Mouse (Mus musculus) intestine, postnatal 0 days (tissue): ENCODE measurements around the gene Atp1a1. TPM values are rescaled to one million over a fixed set of nuclear protein-coding genes. Genes with fewer than 3 reads are reported as not detected.

ENCODE experiments used
- ATAC-seq: fragments of 200-750 bp; cut with Nextera tagmentation; 2 replicates; pipeline ENCODE4 v1.8.0; 2017; ENCODE audit warnings: mild to moderate bottlenecking, moderate TSS enrichment, moderate library complexity
- H3K27ac ChIP-seq: fragments of 300-500 bp; sonication (generic); 2 replicates; pipeline ENCODE4 v1.5.1; 2014; ENCODE audit warnings: mild to moderate bottlenecking, low read depth, low read length, moderate library complexity
- H3K27me3 ChIP-seq: fragments of 300-500 bp; sonication (generic); replicated peaks from 2 replicates; pipeline ENCODE4 v1.6.1; 2014; ENCODE audit warnings: low read length, mixed read lengths; ENCODE audit not compliant: control insufficient read depth, insufficient read depth
- H3K36me3 ChIP-seq: fragments of 300-500 bp; sonication (generic); 2 replicates; pipeline ENCODE4 v1.6.1; 2014; ENCODE audit warnings: mild to moderate bottlenecking, moderate library complexity; ENCODE audit not compliant: control insufficient read depth, insufficient read depth
- H3K4me1 ChIP-seq: fragments of 300-500 bp; sonication (generic); replicated peaks from 2 replicates; pipeline ENCODE4 v1.6.1; 2014; ENCODE audit warnings: antibody characterized with exemption, low read length, mixed read lengths; ENCODE audit not compliant: control insufficient read depth, insufficient read depth
- H3K4me2 ChIP-seq: fragments of 300-500 bp; sonication (generic); replicated peaks from 2 replicates; pipeline ENCODE4 v1.6.1; 2014; ENCODE audit warnings: low read depth, mild to moderate bottlenecking, moderate library complexity
- H3K4me3 ChIP-seq: fragments of 300-500 bp; sonication (generic); 2 replicates; pipeline ENCODE4 v1.5.1; 2014; ENCODE audit warnings: low read depth, low read length
- H3K9ac ChIP-seq: fragments of 300-500 bp; sonication (generic); 2 replicates; pipeline ENCODE4 v1.6.1; 2014; ENCODE audit warnings: mild to moderate bottlenecking, low read depth, low read length
- H3K9me3 ChIP-seq: fragments of 300-500 bp; sonication (generic); 2 replicates; pipeline ENCODE4 v1.6.1; 2016; ENCODE audit warnings: mixed run types; ENCODE audit not compliant: control insufficient read depth
- CTCF ChIP-seq: sonication (generic); IDR thresholded peaks from 2 replicates; pipeline ENCODE4 v1.5.1; 2016; ENCODE audit warnings: low read depth, mild to moderate bottlenecking, control low read depth, antibody characterized with exemption, moderate library complexity
- WGBS: fragments of 180-500 bp; shearing (Covaris S2); extraction: QIAGEN DNeasy Blood & Tissue Kit; methylation state at CpG from one replicate; pipeline ENCODE4 v1.1.7; 2014; 5-methylcytosine and 5-hydroxymethylcytosine counted together
- polyA plus RNA-seq: library from polyadenylated mRNA; unstranded; fragments of >200 nt; fragmentation: Nextera tagmentation; extraction: Ambion mirVana; gene quantifications from 2 replicates; pipeline ENCODE4 v1.2.1, GENCODE M21; 2015

The Atp1a1 gene
- polyA plus RNA-seq, 1 experiment from 2014 or later, result 318 TPM

DNA sequence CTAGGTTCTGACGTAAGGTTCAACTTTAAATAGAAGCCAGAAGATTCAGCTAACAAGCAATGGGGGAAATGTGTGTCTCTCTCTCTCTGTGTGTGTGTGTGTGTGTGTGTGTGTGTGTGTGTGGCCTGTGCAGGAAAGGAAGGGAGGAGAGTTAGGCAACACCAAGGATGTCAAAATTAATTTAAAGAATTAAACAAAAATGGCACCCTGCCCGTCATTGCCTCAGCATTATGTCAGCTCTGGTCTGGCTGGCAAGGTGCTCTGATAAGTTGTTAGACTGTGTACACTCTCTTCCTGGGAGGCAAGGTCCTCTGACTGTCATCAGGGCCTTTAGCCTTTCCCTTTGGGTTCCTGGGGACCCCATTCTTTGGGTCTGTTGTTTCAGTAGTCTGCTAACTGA lies 47.8 kb downstream of the Atp1a1 start:
- Histone ChIP-seq H3K4me2 (no peak overlapping the region), H3K9ac (no peak overlapping the region), H3K27ac (no peak overlapping the region), H3K4me3 (no peak overlapping the region), H3K36me3 (no peaks in the 10 kb centered on the region), H3K9me3 (no peaks in the 10 kb centered on the region), H3K4me1 (0 out of 2 replicates have a peak, but pooled peaks cover 7% of the 10 kb centered on the region), H3K27me3 (no peaks in the 10 kb centered on the region)
- TF ChIP-seq CTCF, result no peak
- 70% methylated on average over 2 of the region's 2 CpGs for WGBS
- no peak for ATAC-seq

DNA sequence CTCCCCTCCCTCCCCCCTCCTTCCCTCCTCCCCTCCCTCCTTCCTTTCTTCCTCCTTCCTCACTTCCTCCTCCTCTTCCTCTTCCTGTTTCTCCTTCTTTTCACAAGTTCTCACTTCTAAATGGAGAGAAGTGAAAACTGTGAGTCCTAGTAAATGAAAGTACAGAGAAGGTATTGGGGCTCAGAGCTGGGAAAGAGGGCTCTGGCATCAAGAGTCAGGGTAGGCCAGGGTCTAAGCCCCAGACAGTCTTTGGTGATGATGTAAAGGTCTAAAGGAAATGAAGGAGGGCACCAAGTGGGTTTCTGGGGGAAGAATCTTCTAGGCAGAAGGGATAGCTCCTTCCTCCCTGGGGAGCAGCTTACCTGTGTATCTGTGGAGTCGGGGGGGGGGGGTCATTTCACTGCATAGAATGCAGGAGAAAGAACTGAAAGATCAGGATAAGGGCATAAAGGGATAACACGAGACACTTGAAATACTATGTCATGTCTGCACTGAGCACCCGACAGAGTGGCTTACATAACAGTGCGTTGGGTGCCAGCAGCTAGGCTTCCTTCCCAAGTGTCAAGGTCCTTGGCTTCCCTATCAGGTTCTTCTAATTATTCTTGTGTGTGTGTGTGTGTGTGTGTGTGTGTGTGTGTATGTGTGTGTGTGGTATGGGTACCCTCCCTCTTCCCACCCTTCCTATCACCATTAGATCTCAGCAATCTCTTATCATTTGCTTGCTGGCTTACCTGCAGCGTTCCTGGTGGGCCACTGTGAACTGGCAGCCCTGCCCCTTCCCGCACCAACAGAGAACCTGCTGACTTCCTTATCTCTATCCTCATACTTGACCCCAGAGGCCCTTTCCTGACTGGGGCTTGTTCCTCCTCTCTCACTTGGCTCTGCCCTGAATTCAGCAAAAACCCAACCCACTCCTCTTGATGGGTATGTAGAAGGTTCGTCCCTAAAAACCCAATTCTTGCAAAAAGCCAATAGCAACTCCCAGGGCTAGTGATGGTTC lies 51.6 kb downstream of the Atp1a1 start:
- 47% methylated on average over 7 of the region's 7 CpGs for WGBS
- peak; percentile 49 for ATAC-seq
- Histone ChIP-seq H3K9ac (no peak overlapping the region), H3K27me3 (no peaks in the 10 kb centered on the region), H3K4me2 (no peak overlapping the region), H3K4me3 (no peak overlapping the region), H3K4me1 (peaks cover 11% of the 10 kb centered on the region; the same call in 1 of the 2 replicates), H3K9me3 (no peaks in the 10 kb centered on the region), H3K36me3 (no peaks in the 10 kb centered on the region), H3K27ac (no peak overlapping the region)
- TF ChIP-seq CTCF, result peak; percentile 6; the same call in 1 of the 2 replicates

DNA sequence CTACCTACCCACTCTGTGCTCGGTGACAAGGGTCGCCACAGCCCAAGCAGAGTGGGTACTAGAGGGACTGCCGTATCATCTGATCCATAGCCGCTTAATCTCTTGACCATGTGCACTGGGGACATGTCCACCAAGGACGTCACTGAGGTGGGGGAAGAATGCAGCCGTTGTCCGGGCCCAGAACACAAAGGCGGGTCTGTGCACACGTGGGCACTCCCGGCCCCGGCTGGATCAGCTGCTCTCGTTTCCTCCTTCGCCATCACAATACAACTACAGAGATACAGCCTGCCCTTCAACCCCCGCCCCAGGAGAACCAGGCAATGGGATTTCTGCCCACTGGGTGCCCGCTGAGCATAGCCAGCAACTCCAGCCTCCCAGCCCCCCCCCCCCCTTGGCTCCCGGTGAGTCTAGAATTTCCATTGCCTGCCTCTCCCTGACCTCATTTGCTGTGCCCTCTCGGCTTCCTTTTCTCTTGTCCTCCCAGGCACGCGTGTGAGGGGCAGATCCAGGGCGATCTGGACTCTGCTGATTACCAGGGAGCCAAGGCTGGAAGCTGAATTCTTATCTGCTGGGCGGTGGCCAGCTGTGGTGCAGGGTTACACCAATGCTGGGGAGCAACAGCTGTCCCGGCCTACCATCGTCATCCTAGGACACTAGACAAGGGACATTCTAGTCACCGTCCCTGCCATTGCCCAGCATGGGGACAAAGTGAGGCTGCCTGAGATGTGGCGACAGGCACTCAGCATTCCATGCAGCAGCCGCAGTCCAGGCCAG lies 52.8 kb downstream of the Atp1a1 start:
- Histone ChIP-seq H3K36me3 (no peaks in the 10 kb centered on the region), H3K27ac (no peak overlapping the region), H3K9me3 (no peaks in the 10 kb centered on the region), H3K4me3 (no peak overlapping the region), H3K4me2 (peak overlapping the region; percentile 44; the same call in 1 of the 2 replicates), H3K27me3 (no peaks in the 10 kb centered on the region), H3K4me1 (peaks cover 11% of the 10 kb centered on the region; the same call in 1 of the 2 replicates), H3K9ac (no peak overlapping the region)
- 51% methylated on average over 26 of the region's 26 CpGs for WGBS
- peak; percentile 71 for ATAC-seq
- no peak for TF ChIP-seq CTCF

DNA sequence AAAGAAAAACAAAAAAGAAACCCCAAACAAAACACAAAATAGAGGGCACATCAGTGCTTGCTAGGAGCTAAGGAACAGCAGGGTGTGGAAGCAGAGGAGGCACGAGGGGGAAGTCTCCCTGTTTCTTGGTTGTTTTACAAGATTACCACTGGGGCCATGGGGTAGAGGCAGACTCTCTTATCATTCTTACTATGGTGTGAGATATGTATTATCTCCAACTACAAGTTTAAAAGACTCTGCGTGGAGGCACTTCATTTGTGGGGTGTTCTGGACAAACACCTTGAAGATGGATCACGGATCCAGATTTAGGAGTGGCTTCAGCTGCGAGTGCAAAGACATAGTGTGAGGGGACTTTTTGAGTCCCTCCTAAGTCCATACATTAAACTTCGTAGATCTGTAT lies 54.7 kb downstream of the Atp1a1 start:
- 52% methylated on average over 5 of the region's 5 CpGs for WGBS
- no peak for ATAC-seq

DNA sequence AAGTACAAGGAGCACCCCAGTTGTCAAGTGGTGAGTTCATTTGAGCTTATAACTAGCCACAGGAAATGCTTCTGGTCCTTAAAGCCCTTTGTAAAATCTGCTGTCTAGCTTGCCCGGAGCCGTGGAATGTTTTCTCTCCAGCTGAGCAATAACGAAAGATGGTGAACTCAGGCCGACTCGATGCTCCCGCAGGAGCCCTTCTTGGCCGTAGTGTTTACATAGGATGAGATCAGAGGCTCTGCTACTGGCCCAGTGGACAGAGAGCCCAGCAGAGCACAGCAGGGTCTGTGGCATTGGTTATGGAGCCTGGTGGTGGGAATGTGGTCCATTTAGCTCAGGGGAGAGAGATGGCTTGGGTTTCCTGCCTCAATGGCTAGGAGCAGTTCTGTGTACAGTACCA lies 60.4 kb downstream of the Atp1a1 start:
- Histone ChIP-seq H3K9me3 (no peaks in the 10 kb centered on the region), H3K4me1 (no peaks in the 10 kb centered on the region), H3K36me3 (no peaks in the 10 kb centered on the region), H3K9ac (no peak overlapping the region), H3K4me2 (no peak overlapping the region), H3K4me3 (no peak overlapping the region), H3K27me3 (no peaks in the 10 kb centered on the region), H3K27ac (no peak overlapping the region)
- no peak for ATAC-seq
- TF ChIP-seq CTCF, result no peak
- 23% methylated on average over 7 of the region's 7 CpGs for WGBS

More for the DNA sequence above, 54.7 kb downstream of the Atp1a1 start:
- H3K27ac ChIP-seq, result no peak overlapping the region
- H3K9me3 ChIP-seq, result no peaks in the 10 kb centered on the region
- H3K4me1 ChIP-seq, result peaks cover 11% of the 10 kb centered on the region; the same call in 1 of the 2 replicates
- H3K4me3 ChIP-seq, result no peak overlapping the region
- H3K9ac ChIP-seq, result no peak overlapping the region
- no peaks in the 10 kb centered on the region for H3K36me3 ChIP-seq
- no peak overlapping the region for H3K4me2 ChIP-seq
- H3K27me3 ChIP-seq, result no peaks in the 10 kb centered on the region
- no peak for TF ChIP-seq CTCF

DNA sequence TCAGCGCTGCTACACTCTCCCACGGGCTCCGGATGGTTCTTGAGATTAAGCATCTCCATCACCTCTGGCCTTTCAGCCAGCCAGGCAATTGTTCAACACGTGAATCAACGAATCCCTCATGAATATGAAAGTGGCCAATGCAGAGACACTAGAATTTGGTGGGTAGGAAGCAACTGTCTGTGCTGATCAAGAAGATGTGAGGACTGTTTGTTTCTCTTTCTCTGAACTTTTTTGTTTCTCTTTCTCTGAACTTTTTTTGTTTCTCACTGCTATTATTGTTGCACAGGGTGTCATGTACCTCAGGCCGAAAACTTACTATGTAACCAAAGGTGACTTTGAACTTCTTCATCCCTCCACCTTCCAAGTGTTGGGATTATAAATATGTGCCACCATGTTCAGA lies 62.9 kb downstream of the Atp1a1 start:
- 82% methylated on average over 6 of the region's 6 CpGs for WGBS
- H3K4me1 ChIP-seq, result no peaks in the 10 kb centered on the region
- H3K36me3 ChIP-seq, result no peaks in the 10 kb centered on the region
- no peak overlapping the region for H3K4me2 ChIP-seq
- no peaks in the 10 kb centered on the region for H3K9me3 ChIP-seq
- no peaks in the 10 kb centered on the region for H3K27me3 ChIP-seq
- TF ChIP-seq CTCF, result no peak
- H3K27ac ChIP-seq, result no peak overlapping the region
- H3K9ac ChIP-seq, result no peak overlapping the region
- no peak for ATAC-seq
- H3K4me3 ChIP-seq, result no peak overlapping the region
